Mouse (Mus musculus): ENCODE measurements around the gene Phpt1. TPM values are rescaled to one million over a fixed set of nuclear protein-coding genes. Genes with fewer than 3 reads are reported as not detected.

Phpt1 gene
- polyA plus RNA-seq, 1 experiment from 2014 or later = 155 TPM

GRCm38 (mm10) chr2:25580621-25581101 lies 5.6 kb upstream of the Phpt1 start:
- Histone ChIP-seq H3K36me3 (replicated peaks) (peaks cover 30% of the 10 kb centered on the region), H3K9me3 (no peaks in the 10 kb centered on the region), H3K4me3 (peak overlapping the region; percentile 11; the same call in 1 of the 2 replicates), H3K4me1 (peaks cover 64% of the 10 kb centered on the region), H3K27me3 (replicated peaks; ENCODE audit: low read depth, poor library complexity, severe bottlenecking) (peaks cover 58% of the 10 kb centered on the region), H3K27ac (replicated peaks) (no peak overlapping the region)
- WGBS = 53% methylated on average over 6 of the region's 6 CpGs
- no peak for DNase-seq (ENCODE audit: low spot score)

- H3K4me3 ChIP-seq = peak overlapping the region; percentile 51
- peaks cover 70% of the 10 kb centered on the region for H3K4me1 ChIP-seq
- no peaks in the 10 kb centered on the region for H3K9me3 ChIP-seq
- H3K36me3 ChIP-seq (replicated peaks) = peaks cover 22% of the 10 kb centered on the region
- H3K27ac ChIP-seq (replicated peaks) = no peak overlapping the region
- 7% methylated on average over 27 of the region's 27 CpGs for WGBS
- DNase-seq (ENCODE audit: low spot score) = peak; percentile 51
- H3K27me3 ChIP-seq (replicated peaks; ENCODE audit: low read depth, poor library complexity, severe bottlenecking) = peaks cover 62% of the 10 kb centered on the region
Observed at GRCm38 (mm10) chr2:25579737-25580460, 4.9 kb upstream of the Phpt1 start.

GRCm38 (mm10) chr2:25578796-25579736 lies 4.0 kb upstream of the Phpt1 start:
- H3K9me3 ChIP-seq = no peaks in the 10 kb centered on the region
- peak overlapping the region; percentile 51 for H3K4me3 ChIP-seq
- 4% methylated on average over 77 of the region's 77 CpGs for WGBS
- peaks cover 62% of the 10 kb centered on the region for H3K27me3 ChIP-seq (replicated peaks; ENCODE audit: low read depth, poor library complexity, severe bottlenecking)
- H3K36me3 ChIP-seq (replicated peaks) = peaks cover 14% of the 10 kb centered on the region
- no peak overlapping the region; the same call in 1 of the 2 replicates for H3K27ac ChIP-seq (replicated peaks)
- DNase-seq (ENCODE audit: low spot score) = peak; percentile 50
- H3K4me1 ChIP-seq = peaks cover 74% of the 10 kb centered on the region

- Histone ChIP-seq H3K9me3 (no peaks in the 10 kb centered on the region), H3K4me3 (peak overlapping the region; percentile 51), H3K27me3 (replicated peaks; ENCODE audit: low read depth, poor library complexity, severe bottlenecking) (peaks cover 62% of the 10 kb centered on the region), H3K27ac (replicated peaks) (peak overlapping the region; percentile 44), H3K4me1 (peaks cover 82% of the 10 kb centered on the region), H3K36me3 (replicated peaks) (peaks cover 8% of the 10 kb centered on the region)
- 5% methylated on average over 75 of the region's 75 CpGs for WGBS
- DNase-seq (ENCODE audit: low spot score) = peak; percentile 70
Observed at GRCm38 (mm10) chr2:25577951-25578795, 3.1 kb upstream of the Phpt1 start.

GRCm38 (mm10) chr2:25576965-25577891 lies 2.2 kb upstream of the Phpt1 start:
- Histone ChIP-seq H3K9me3 (no peaks in the 10 kb centered on the region), H3K36me3 (replicated peaks) (peaks cover 12% of the 10 kb centered on the region), H3K4me1 (peaks cover 77% of the 10 kb centered on the region), H3K27ac (replicated peaks) (peak overlapping the region; percentile 44; the same call in 1 of the 2 replicates), H3K4me3 (peak overlapping the region; percentile 51), H3K27me3 (replicated peaks; ENCODE audit: low read depth, poor library complexity, severe bottlenecking) (peaks cover 62% of the 10 kb centered on the region)
- 12% methylated on average over 92 of the region's 92 CpGs for WGBS
- no peak for DNase-seq (ENCODE audit: low spot score)

GRCm38 (mm10) chr2:25576028-25576850 lies 1.2 kb upstream of the Phpt1 start:
- Histone ChIP-seq H3K27me3 (replicated peaks; ENCODE audit: low read depth, poor library complexity, severe bottlenecking) (peaks cover 60% of the 10 kb centered on the region), H3K36me3 (replicated peaks) (peaks cover 21% of the 10 kb centered on the region), H3K27ac (replicated peaks) (0 out of 2 replicates have a peak overlapping the region, but pooled peaks have one; percentile 92), H3K4me3 (peak overlapping the region; percentile 71), H3K4me1 (peaks cover 69% of the 10 kb centered on the region), H3K9me3 (no peaks in the 10 kb centered on the region)
- 71% methylated on average over 16 of the region's 16 CpGs for WGBS
- no peak for DNase-seq (ENCODE audit: low spot score)

- Histone ChIP-seq H3K27me3 (replicated peaks; ENCODE audit: low read depth, poor library complexity, severe bottlenecking) (peaks cover 53% of the 10 kb centered on the region), H3K4me3 (peak overlapping the region; percentile 71), H3K4me1 (peaks cover 65% of the 10 kb centered on the region), H3K9me3 (no peaks in the 10 kb centered on the region), H3K27ac (replicated peaks) (peak overlapping the region; percentile 92), H3K36me3 (replicated peaks) (peaks cover 28% of the 10 kb centered on the region)
- peak; percentile 68 for DNase-seq (ENCODE audit: low spot score)
- 16% methylated on average over 21 of the region's 21 CpGs for WGBS
Observed at GRCm38 (mm10) chr2:25575432-25576027, 506 bp upstream of the Phpt1 start.

GRCm38 (mm10) chr2:25574136-25574535 lies 888 bp downstream of the Phpt1 start:
- H3K9me3 ChIP-seq = no peaks in the 10 kb centered on the region
- peak overlapping the region; percentile 71 for H3K4me3 ChIP-seq
- DNase-seq (ENCODE audit: low spot score) = no peak
- H3K27ac ChIP-seq (replicated peaks) = peak overlapping the region; percentile 92
- WGBS = 20% methylated on average over 11 of the region's 11 CpGs
- H3K4me1 ChIP-seq = peaks cover 56% of the 10 kb centered on the region
- H3K36me3 ChIP-seq (replicated peaks) = peaks cover 42% of the 10 kb centered on the region
- peaks cover 39% of the 10 kb centered on the region for H3K27me3 ChIP-seq (replicated peaks; ENCODE audit: low read depth, poor library complexity, severe bottlenecking)

- no peak for DNase-seq (ENCODE audit: low spot score)
- H3K27me3 ChIP-seq (replicated peaks; ENCODE audit: low read depth, poor library complexity, severe bottlenecking) = peaks cover 28% of the 10 kb centered on the region
- peaks cover 45% of the 10 kb centered on the region for H3K4me1 ChIP-seq
- 97% methylated on average over 2 of the region's 2 CpGs for WGBS
- H3K27ac ChIP-seq (replicated peaks) = no peak overlapping the region
- H3K4me3 ChIP-seq = peak overlapping the region; percentile 71
- H3K36me3 ChIP-seq (replicated peaks) = peaks cover 52% of the 10 kb centered on the region
- H3K9me3 ChIP-seq = no peaks in the 10 kb centered on the region
Observed at GRCm38 (mm10) chr2:25573068-25573467, 2.0 kb downstream of the Phpt1 start.

GRCm38 (mm10) chr2:25571221-25571620 lies 3.8 kb downstream of the Phpt1 start:
- Histone ChIP-seq H3K27me3 (replicated peaks; ENCODE audit: low read depth, poor library complexity, severe bottlenecking) (peaks cover 10% of the 10 kb centered on the region), H3K9me3 (no peaks in the 10 kb centered on the region), H3K4me1 (peaks cover 28% of the 10 kb centered on the region), H3K4me3 (no peak overlapping the region), H3K27ac (replicated peaks) (no peak overlapping the region), H3K36me3 (replicated peaks) (peaks cover 71% of the 10 kb centered on the region)
- DNase-seq (ENCODE audit: low spot score) = no peak
- WGBS = 87% methylated on average over 4 of the region's 4 CpGs
